Mouse (Mus musculus): Measurements from ENCODE around the gene Sit1. TPM values are rescaled to one million over a fixed set of nuclear protein-coding genes. Genes with fewer than 3 reads are reported as not detected.
"Not testable (repeated sequence)": the region's sequence is repeated elsewhere in the genome, so short reads cannot be mapped to it uniquely, and the experiment has no call there.

Gene Sit1
- polyA plus RNA-seq, 1 experiment from 2014 or later: not detected

DNA sequence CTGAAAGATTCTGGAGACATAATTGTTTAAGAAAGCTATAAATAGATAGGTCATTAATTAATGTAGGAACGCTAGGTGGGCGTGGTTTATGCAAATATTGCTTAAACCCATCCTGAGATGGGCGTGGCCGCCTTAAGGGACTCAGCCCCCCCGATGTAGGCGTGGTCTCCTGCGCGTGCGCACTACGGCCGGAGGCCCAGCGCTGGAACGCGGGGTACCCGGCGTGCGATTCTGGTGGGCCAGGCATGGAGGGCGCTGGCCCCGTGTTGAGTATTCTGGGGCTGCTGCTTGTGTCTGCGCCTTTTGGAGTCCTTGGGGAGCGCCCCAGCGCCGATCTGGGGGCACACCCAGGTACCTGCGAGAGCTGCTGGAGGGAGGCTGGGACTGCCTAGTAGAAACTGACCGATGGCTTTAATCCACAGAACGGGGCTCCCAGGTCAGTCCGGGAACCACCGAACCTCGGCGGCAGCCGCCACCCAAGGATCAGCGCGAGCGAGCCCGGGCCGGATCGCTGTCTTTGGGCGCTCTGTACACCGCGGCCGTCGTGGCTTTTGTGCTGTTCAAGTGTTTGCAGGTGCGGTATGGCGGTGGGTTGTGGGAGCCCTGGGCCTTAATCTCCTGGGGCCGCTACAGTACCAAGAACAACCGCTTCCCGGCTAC is 9.8 kb upstream of the Sit1 start:
- Histone ChIP-seq H3K9ac (peak overlapping the region; percentile 83), H3K4me3 (replicated peaks; ENCODE audit: low read length) (peak overlapping the region; percentile 56), H3K4me1 (replicated peaks; ENCODE audit: control insufficient read depth, insufficient read depth, low read length) (peaks cover 18% of the 10 kb centered on the region), H3K4me2 (replicated peaks) (peak overlapping the region; percentile 52), H3K9me3 (ENCODE audit: control insufficient read depth, low read length) (peaks cover 4% of the 10 kb centered on the region; the same call in 1 of the 2 replicates), H3K27me3 (ENCODE audit: control insufficient read depth, insufficient read depth, low read length) (no peaks in the 10 kb centered on the region), H3K36me3 (replicated peaks; ENCODE audit: control insufficient read depth, insufficient read depth) (peaks cover 5% of the 10 kb centered on the region; the same call in 1 of the 2 replicates), H3K27ac (peak overlapping the region; percentile 90)
- whole genome bisulfite sequencing: under 1% methylated on average over 47 of the region's 47 CpGs
- peak; percentile 91 for ATAC-seq (ENCODE audit: low FRiP score)
- peak; percentile 99 for DNase-seq (ENCODE audit: low spot score)

DNA sequence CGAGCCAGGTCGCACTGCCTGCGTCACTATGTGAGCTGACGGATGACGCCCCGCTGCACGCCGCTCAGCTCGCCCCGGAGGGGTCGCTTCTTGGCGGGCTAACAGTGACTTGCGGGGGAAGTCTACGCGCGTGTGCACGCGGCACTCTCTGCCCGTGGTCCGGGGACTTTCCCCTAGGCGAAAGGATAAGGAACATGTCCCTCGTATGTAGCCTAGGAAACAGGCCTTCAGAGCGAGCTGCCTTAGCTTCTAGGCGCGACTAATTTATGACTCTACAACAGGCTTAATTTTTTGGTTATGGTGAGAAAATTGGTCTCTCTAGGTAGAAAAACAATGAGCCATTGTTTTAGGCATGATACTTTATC is 9.3 kb upstream of the Sit1 start, which contains the start of gene Ccdc107:
Ccdc107 (plus strand) TSS at position 80 of the 365 bp plus-strand sequence.
- Histone ChIP-seq H3K27ac (peak within 1 kb of the TSS; percentile 90), H3K4me3 (replicated peaks; ENCODE audit: low read length) (peak within 1 kb of the TSS; percentile 56), H3K9me3 (ENCODE audit: control insufficient read depth, low read length) (peaks cover 4% of the 10 kb centered on the region; the same call in 1 of the 2 replicates), H3K4me2 (replicated peaks) (peak within 1 kb of the TSS; percentile 52), H3K36me3 (replicated peaks; ENCODE audit: control insufficient read depth, insufficient read depth) (peaks cover 5% of the 10 kb centered on the region; the same call in 1 of the 2 replicates), H3K9ac (peak within 1 kb of the TSS; percentile 83), H3K27me3 (ENCODE audit: control insufficient read depth, insufficient read depth, low read length) (no peaks in the 10 kb centered on the region), H3K4me1 (replicated peaks; ENCODE audit: control insufficient read depth, insufficient read depth, low read length) (peaks cover 18% of the 10 kb centered on the region)
- under 1% methylated on average over 25 of the region's 25 CpGs for WGBS
- ATAC-seq (ENCODE audit: low FRiP score): peak; percentile 97
- peak; percentile 89 for DNase-seq (ENCODE audit: low spot score)

DNA sequence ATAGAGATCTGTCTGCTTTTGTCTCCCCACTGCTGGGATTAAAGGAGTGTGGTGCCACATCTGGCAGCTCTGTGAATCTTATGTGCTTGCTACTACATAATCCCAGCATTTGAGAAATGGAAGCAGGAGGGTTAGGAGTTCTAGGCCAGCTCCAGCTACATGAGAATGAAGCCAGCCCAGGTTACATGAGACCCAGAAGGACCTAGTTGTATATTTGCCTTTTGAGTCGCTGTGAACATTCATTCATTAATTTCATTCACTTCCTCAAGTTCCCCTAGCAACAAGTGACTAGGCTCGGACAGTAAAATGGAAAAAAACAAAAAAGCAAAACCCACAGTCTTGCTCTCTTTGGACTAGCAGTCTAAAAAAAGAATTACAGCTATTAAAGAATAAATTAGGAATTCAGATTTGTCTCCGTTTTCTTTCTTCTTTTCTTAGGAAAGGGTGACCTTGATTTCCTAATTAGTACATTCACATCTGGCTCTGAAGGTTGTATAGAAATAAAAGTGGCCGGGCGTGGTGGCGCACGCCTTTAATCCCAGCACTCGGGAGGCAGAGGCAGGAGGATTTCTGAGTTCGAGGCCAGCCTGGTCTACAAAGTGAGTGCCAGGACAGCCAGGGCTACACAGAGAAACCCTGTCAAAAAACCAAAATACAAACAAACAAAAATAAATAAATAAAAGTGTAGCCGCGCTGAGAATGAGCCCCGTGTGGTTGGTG is 8.7 kb upstream of the Sit1 start:
- H3K9ac ChIP-seq: 0 out of 2 replicates have a peak overlapping the region, but pooled peaks have one; percentile 0

DNA sequence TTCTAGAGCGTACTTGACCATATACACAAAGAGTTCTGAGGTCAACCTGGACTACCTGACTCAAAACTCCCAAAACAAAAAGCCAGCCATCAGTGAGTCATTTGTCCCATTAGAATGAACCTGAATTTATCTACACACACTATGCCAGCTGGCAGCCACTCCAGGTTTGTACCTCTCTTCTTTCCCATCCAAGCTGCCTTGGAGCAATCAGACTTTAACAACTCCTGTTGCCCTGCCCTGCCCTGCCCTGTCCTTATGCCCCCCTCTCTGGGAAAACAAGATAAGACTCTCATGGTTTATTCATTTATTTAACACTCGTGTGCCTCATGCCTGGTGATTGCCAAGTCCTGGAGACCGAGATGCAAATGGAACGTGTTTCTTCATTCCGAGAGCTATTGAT is 7.3 kb upstream of the Sit1 start:
- H3K9me3 ChIP-seq (ENCODE audit: control insufficient read depth, low read length): peaks cover 4% of the 10 kb centered on the region; the same call in 1 of the 2 replicates
- H3K36me3 ChIP-seq (replicated peaks; ENCODE audit: control insufficient read depth, insufficient read depth): peaks cover 5% of the 10 kb centered on the region; the same call in 1 of the 2 replicates
- WGBS: 83% methylated on average over 5 of the region's 5 CpGs
- peaks cover 18% of the 10 kb centered on the region for H3K4me1 ChIP-seq (replicated peaks; ENCODE audit: control insufficient read depth, insufficient read depth, low read length)
- DNase-seq (ENCODE audit: low spot score) (no peak), ATAC-seq (ENCODE audit: low FRiP score) (no peak)
- H3K9ac ChIP-seq: no peak overlapping the region
- H3K27me3 ChIP-seq (ENCODE audit: control insufficient read depth, insufficient read depth, low read length): no peaks in the 10 kb centered on the region
- no peak overlapping the region for H3K27ac ChIP-seq
- no peak overlapping the region for H3K4me2 ChIP-seq (replicated peaks)
- no peak overlapping the region for H3K4me3 ChIP-seq (replicated peaks; ENCODE audit: low read length)

More for the DNA sequence above, 8.7 kb upstream of the Sit1 start:
- no peaks in the 10 kb centered on the region for H3K27me3 ChIP-seq (ENCODE audit: control insufficient read depth, insufficient read depth, low read length)
- H3K4me1 ChIP-seq (replicated peaks; ENCODE audit: control insufficient read depth, insufficient read depth, low read length): peaks cover 18% of the 10 kb centered on the region
- no peak for ATAC-seq (ENCODE audit: low FRiP score)
- H3K4me3 ChIP-seq (replicated peaks; ENCODE audit: low read length): peak overlapping the region; percentile 56
- peak overlapping the region; percentile 52 for H3K4me2 ChIP-seq (replicated peaks)
- H3K36me3 ChIP-seq (replicated peaks; ENCODE audit: control insufficient read depth, insufficient read depth): peaks cover 5% of the 10 kb centered on the region; the same call in 1 of the 2 replicates
- H3K9me3 ChIP-seq (ENCODE audit: control insufficient read depth, low read length): peaks cover 4% of the 10 kb centered on the region; the same call in 1 of the 2 replicates
- peak overlapping the region; percentile 90 for H3K27ac ChIP-seq
- 44% methylated on average over 12 of the region's 12 CpGs for WGBS
- peak; percentile 38 for DNase-seq (ENCODE audit: low spot score)

DNA sequence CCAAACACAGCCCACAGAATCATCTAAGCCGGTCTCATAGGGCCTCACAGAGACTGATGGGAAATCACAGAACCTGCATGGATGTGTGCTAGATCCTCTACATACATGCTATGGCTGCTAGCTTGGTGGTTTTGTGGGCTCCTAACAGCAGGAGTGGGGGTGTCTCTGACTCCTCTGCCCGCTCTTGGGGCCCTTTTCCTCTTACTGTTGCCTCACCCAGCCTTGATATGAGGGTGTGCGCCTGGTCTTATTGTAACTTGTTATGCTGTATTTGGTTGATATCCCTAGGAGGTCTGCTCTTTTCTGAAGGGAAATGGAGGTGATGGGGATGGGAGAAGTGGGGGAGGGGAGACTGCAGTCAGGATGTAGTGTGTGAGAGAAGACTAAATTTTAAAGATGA is 6.1 kb upstream of the Sit1 start:
- Histone ChIP-seq H3K9me3 (ENCODE audit: control insufficient read depth, low read length) (peaks cover 4% of the 10 kb centered on the region; the same call in 1 of the 2 replicates), H3K4me1 (replicated peaks; ENCODE audit: control insufficient read depth, insufficient read depth, low read length) (peaks cover 11% of the 10 kb centered on the region)

DNA sequence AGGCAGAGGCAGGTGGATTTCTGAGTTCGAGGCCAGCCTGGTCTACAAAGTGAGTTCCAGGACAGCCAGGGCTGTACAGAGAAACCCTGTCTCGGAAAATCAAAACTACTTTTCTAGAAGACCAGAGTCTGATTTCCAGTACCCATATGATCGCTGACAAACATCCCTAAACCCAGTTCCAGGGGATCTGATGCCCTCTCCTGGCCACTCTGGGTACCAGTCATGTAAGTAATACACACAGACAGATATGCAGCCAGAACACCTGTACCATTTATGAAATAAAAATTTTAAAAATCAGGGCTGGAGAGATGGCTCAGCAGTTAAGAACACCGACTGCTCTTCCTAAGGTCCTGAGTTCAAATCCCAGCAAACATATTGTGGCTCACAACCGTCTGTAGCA is 2.1 kb upstream of the Sit1 start:
- not testable (repeated sequence) for ATAC-seq (ENCODE audit: low FRiP score); H3K27ac ChIP-seq; H3K9me3 ChIP-seq (ENCODE audit: control insufficient read depth, low read length); H3K9ac ChIP-seq; H3K4me2 ChIP-seq (replicated peaks); H3K4me1 ChIP-seq (replicated peaks; ENCODE audit: control insufficient read depth, insufficient read depth, low read length); H3K36me3 ChIP-seq (replicated peaks; ENCODE audit: control insufficient read depth, insufficient read depth); H3K27me3 ChIP-seq (ENCODE audit: control insufficient read depth, insufficient read depth, low read length); H3K4me3 ChIP-seq (replicated peaks; ENCODE audit: low read length); DNase-seq (ENCODE audit: low spot score)
- WGBS: 85% methylated on average over 5 of the region's 5 CpGs

More for the DNA sequence above, 6.1 kb upstream of the Sit1 start:
- Histone ChIP-seq H3K9ac (no peak overlapping the region), H3K27ac (no peak overlapping the region), H3K27me3 (ENCODE audit: control insufficient read depth, insufficient read depth, low read length) (no peaks in the 10 kb centered on the region), H3K36me3 (replicated peaks; ENCODE audit: control insufficient read depth, insufficient read depth) (no peaks in the 10 kb centered on the region), H3K4me3 (replicated peaks; ENCODE audit: low read length) (no peak overlapping the region), H3K4me2 (replicated peaks) (no peak overlapping the region)
- DNase-seq (ENCODE audit: low spot score): no peak
- no peak for ATAC-seq (ENCODE audit: low FRiP score)
- WGBS: 93% methylated on average over 3 of the region's 3 CpGs

DNA sequence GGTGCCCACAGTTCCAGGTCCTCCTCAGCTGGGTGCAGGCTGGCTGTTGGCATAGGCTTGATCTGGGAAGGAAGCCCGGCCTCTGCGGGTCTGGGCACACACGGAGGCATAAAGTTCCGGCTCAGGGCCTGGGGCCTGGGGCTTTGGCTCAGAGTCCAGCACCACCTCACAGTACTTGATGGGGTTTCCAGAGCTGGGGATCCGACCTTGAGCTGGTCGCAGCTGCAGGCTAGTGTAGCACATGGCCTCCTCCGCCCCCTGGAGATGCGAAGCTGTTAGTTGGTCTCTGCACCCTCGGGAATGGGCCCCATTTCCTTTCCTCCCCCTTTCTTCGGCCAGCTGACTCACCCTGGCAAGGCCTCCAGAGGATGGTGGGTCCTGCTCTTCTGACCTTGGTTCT is 943 bp downstream of the Sit1 start:
- DNase-seq (ENCODE audit: low spot score) (no peak), ATAC-seq (ENCODE audit: low FRiP score) (no peak)
- Histone ChIP-seq H3K4me1 (replicated peaks; ENCODE audit: control insufficient read depth, insufficient read depth, low read length) (0 out of 2 replicates have a peak, but pooled peaks cover 6% of the 10 kb centered on the region), H3K27me3 (ENCODE audit: control insufficient read depth, insufficient read depth, low read length) (no peaks in the 10 kb centered on the region), H3K4me3 (replicated peaks; ENCODE audit: low read length) (no peak overlapping the region), H3K27ac (no peak overlapping the region), H3K4me2 (replicated peaks) (no peak overlapping the region), H3K9me3 (ENCODE audit: control insufficient read depth, low read length) (no peaks in the 10 kb centered on the region), H3K36me3 (replicated peaks; ENCODE audit: control insufficient read depth, insufficient read depth) (no peaks in the 10 kb centered on the region), H3K9ac (no peak overlapping the region)
- WGBS: 74% methylated on average over 10 of the region's 10 CpGs

DNA sequence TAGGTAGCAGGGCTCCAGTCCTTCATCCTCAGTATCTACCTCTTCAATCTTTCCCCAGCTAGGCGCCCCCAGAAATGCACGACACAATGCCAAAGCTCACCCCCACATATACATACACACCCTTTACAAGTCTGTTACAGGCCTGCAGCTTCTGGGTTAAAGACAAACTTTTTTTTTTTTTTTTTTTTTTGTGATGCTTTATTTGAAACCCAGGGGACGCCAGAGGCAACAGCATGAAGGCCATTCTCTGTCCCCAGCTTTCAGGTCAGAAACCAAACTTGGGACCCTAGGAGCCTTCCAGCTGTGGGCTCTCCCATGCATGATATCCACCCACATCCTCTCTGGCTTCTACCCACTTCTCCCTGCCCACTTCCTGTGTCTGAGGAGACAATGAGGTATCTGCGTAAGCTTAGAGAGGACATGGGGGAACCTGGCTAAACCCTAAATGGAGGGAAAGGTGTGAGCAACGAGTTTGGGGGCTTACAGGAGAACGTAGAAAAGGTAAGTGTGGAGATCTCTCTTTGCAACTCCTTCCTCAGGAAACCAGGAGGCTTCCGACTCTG is 1.6 kb downstream of the Sit1 start:
- no peak overlapping the region for H3K27ac ChIP-seq
- no peaks in the 10 kb centered on the region for H3K36me3 ChIP-seq (replicated peaks; ENCODE audit: control insufficient read depth, insufficient read depth)
- H3K4me2 ChIP-seq (replicated peaks): no peak overlapping the region
- H3K27me3 ChIP-seq (ENCODE audit: control insufficient read depth, insufficient read depth, low read length): no peaks in the 10 kb centered on the region
- no peak overlapping the region for H3K9ac ChIP-seq
- 0 out of 2 replicates have a peak, but pooled peaks cover 6% of the 10 kb centered on the region for H3K4me1 ChIP-seq (replicated peaks; ENCODE audit: control insufficient read depth, insufficient read depth, low read length)
- H3K9me3 ChIP-seq (ENCODE audit: control insufficient read depth, low read length): no peaks in the 10 kb centered on the region
- 76% methylated on average over 7 of the region's 7 CpGs for WGBS
- H3K4me3 ChIP-seq (replicated peaks; ENCODE audit: low read length): no peak overlapping the region
- DNase-seq (ENCODE audit: low spot score) (no peak), ATAC-seq (ENCODE audit: low FRiP score) (no peak)

DNA sequence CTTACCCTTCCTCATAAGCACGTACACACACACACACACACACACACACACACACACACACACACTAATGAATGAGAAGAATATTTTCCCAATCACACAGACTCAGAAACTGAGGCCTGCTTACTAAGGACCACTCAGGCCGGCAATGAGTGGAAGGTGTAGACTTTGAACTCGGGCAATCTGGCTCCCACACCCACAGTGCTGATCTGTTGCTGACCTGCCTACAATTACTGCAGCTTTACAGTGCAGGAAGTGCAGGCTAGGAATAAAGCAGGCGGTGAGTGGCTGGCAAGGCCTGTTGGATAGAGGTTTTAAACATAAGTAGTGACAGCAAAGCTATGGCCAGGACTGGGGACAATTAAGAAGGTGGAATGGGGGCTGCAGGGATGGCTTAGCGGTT is 2.5 kb downstream of the Sit1 start:
- ATAC-seq (ENCODE audit: low FRiP score) (no peak), DNase-seq (ENCODE audit: low spot score) (no peak)
- Histone ChIP-seq H3K36me3 (replicated peaks; ENCODE audit: control insufficient read depth, insufficient read depth) (no peaks in the 10 kb centered on the region), H3K4me1 (replicated peaks; ENCODE audit: control insufficient read depth, insufficient read depth, low read length) (0 out of 2 replicates have a peak, but pooled peaks cover 6% of the 10 kb centered on the region), H3K27ac (no peak overlapping the region), H3K9ac (no peak overlapping the region), H3K4me2 (replicated peaks) (no peak overlapping the region), H3K4me3 (replicated peaks; ENCODE audit: low read length) (no peak overlapping the region), H3K27me3 (ENCODE audit: control insufficient read depth, insufficient read depth, low read length) (no peaks in the 10 kb centered on the region), H3K9me3 (ENCODE audit: control insufficient read depth, low read length) (no peaks in the 10 kb centered on the region)
- 86% methylated on average over 5 of the region's 5 CpGs for WGBS

Data from hindbrain, embryonic 14.5 days (tissue).